Mouse (Mus musculus): ENCODE results near the gene Foxp1. TPM values are rescaled to one million over a fixed set of nuclear protein-coding genes. Genes with fewer than 3 reads are reported as not detected.
A peak's percentile ranks its signal among the peaks of the same experiment; 100 is the strongest.

The Foxp1 gene
- polyA plus RNA-seq, 1 experiment from 2014 or later = 38.0 TPM

DNA sequence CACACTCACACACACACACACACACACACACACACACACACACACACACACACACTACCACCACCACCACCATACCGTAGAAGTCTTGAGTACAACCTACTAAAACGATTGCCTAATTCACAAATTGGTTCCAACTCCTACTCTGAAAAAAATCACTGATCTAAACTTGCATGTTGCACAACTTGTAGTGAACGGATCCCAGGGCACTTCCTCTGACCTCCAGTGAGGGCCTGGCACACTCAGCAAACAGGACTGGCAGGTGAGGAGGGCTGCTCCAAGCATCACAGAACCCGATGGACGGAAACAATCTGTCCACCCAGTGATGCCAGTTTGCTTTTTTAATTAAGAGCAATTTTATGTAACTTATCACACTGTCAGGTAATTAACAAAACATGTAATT is 269.7 kb downstream of the Foxp1 start:
- no peak overlapping the region for H3K4me3 ChIP-seq (replicated peaks; ENCODE audit: low read depth, low read length)
- ATAC-seq (replicated peaks; ENCODE audit: low FRiP score, low read depth) (no peak), DNase-seq (ENCODE audit: low spot score) (no peak)
- H3K4me1 ChIP-seq (replicated peaks; ENCODE audit: insufficient read depth, low read length) = no peaks in the 10 kb centered on the region
- no peaks in the 10 kb centered on the region for H3K27me3 ChIP-seq (ENCODE audit: insufficient read depth, low read length)
- H3K9me3 ChIP-seq (replicated peaks; ENCODE audit: low read length) = no peaks in the 10 kb centered on the region
- H3K27ac ChIP-seq = no peak overlapping the region
- no peaks in the 10 kb centered on the region for H3K36me3 ChIP-seq (ENCODE audit: insufficient read depth, low read length)
- WGBS = 75% methylated on average over 5 of the region's 5 CpGs
- TF ChIP-seq CTCF (IDR thresholded peaks at IDR 0.05; ENCODE audit: low read depth) = no peak
- no peak overlapping the region for H3K4me2 ChIP-seq (ENCODE audit: low read length)
- H3K9ac ChIP-seq (ENCODE audit: low read depth, low read length) = no peak overlapping the region

- no peaks in the 10 kb centered on the region for H3K27me3 ChIP-seq (ENCODE audit: insufficient read depth, low read length)
- H3K9me3 ChIP-seq (replicated peaks; ENCODE audit: low read length) = no peaks in the 10 kb centered on the region
- ATAC-seq (replicated peaks; ENCODE audit: low FRiP score, low read depth) = no peak
- H3K27ac ChIP-seq = no peak overlapping the region
- H3K4me3 ChIP-seq (replicated peaks; ENCODE audit: low read depth, low read length) = no peak overlapping the region
- no peaks in the 10 kb centered on the region for H3K36me3 ChIP-seq (ENCODE audit: insufficient read depth, low read length)
- WGBS = 92% methylated on average over 4 of the region's 4 CpGs
- H3K4me2 ChIP-seq (ENCODE audit: low read length) = no peak overlapping the region
- DNase-seq (ENCODE audit: low spot score) = no peak
- H3K4me1 ChIP-seq (replicated peaks; ENCODE audit: insufficient read depth, low read length) = no peaks in the 10 kb centered on the region
- TF ChIP-seq CTCF (IDR thresholded peaks at IDR 0.05; ENCODE audit: low read depth) = peak; percentile 30; the same call in 1 of the 2 replicates
- H3K9ac ChIP-seq (ENCODE audit: low read depth, low read length) = no peak overlapping the region
These were observed 270.6 kb downstream of the Foxp1 start for GRCm38 (mm10) chr6:99251924-99252323.

DNA sequence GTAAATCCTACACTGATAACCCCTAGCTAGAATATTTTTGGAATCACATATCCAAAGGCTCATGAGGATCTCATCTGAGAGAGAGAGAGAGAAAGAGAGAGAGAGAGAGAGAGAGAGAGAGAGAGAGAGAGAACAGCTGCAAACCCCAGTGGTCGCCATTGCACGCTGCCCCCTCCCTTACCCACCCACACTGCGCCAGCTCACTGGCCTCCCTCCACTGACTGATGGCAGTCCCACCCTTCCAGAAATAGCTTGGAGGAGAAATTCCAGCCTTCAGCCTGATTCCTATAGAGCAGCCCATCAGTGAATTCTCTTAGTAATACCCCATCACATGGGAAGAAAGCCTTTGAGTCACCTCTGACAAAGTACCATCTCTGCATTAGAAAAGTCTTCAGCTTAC is 271.3 kb downstream of the Foxp1 start:
- H3K36me3 ChIP-seq (ENCODE audit: insufficient read depth, low read length) = no peaks in the 10 kb centered on the region
- no peaks in the 10 kb centered on the region for H3K4me1 ChIP-seq (replicated peaks; ENCODE audit: insufficient read depth, low read length)
- no peak overlapping the region for H3K4me3 ChIP-seq (replicated peaks; ENCODE audit: low read depth, low read length)
- no peak overlapping the region for H3K9ac ChIP-seq (ENCODE audit: low read depth, low read length)
- no peak for TF ChIP-seq CTCF (IDR thresholded peaks at IDR 0.05; ENCODE audit: low read depth)
- H3K27ac ChIP-seq = no peak overlapping the region
- ATAC-seq (replicated peaks; ENCODE audit: low FRiP score, low read depth) (no peak), DNase-seq (ENCODE audit: low spot score) (no peak)
- no peaks in the 10 kb centered on the region for H3K27me3 ChIP-seq (ENCODE audit: insufficient read depth, low read length)
- no peak overlapping the region for H3K4me2 ChIP-seq (ENCODE audit: low read length)
- 89% methylated on average over 3 of the region's 3 CpGs for WGBS
- no peaks in the 10 kb centered on the region for H3K9me3 ChIP-seq (replicated peaks; ENCODE audit: low read length)

GRCm38 (mm10) chr6:99249496-99250030 is 273.0 kb downstream of the Foxp1 start:
- TF ChIP-seq CTCF (IDR thresholded peaks at IDR 0.05; ENCODE audit: low read depth) = no peak
- ATAC-seq (replicated peaks; ENCODE audit: low FRiP score, low read depth) = no peak
- Histone ChIP-seq H3K4me2 (ENCODE audit: low read length) (no peak overlapping the region), H3K4me1 (replicated peaks; ENCODE audit: insufficient read depth, low read length) (no peaks in the 10 kb centered on the region), H3K36me3 (ENCODE audit: insufficient read depth, low read length) (no peaks in the 10 kb centered on the region), H3K4me3 (replicated peaks; ENCODE audit: low read depth, low read length) (no peak overlapping the region), H3K27me3 (ENCODE audit: insufficient read depth, low read length) (no peaks in the 10 kb centered on the region), H3K9ac (ENCODE audit: low read depth, low read length) (no peak overlapping the region), H3K9me3 (replicated peaks; ENCODE audit: low read length) (no peaks in the 10 kb centered on the region), H3K27ac (no peak overlapping the region)
- 83% methylated on average over 5 of the region's 5 CpGs for WGBS
- DNase-seq (ENCODE audit: low spot score) = no peak

DNA sequence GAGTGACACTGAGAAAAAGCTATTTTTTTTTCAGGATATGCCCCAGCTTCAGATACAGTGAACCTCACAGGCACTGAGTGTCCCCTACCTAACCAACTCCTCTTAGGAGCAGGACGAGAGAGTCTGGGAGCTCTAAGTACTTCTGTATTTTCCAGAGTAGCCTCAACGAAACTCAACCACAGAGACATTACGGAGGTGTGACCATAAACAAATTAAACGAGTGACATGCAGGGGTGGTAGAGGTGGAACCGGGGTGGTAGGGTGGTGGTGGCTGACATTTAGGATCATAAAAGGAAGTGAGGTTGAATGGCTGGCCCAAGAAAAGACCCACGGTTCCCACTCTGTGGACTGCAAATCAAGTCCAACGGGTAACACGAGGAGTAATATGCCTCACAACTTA is 274.1 kb downstream of the Foxp1 start:
- no peak for ATAC-seq (replicated peaks; ENCODE audit: low FRiP score, low read depth)
- H3K9me3 ChIP-seq (replicated peaks; ENCODE audit: low read length) = no peaks in the 10 kb centered on the region
- no peak overlapping the region for H3K9ac ChIP-seq (ENCODE audit: low read depth, low read length)
- no peaks in the 10 kb centered on the region for H3K36me3 ChIP-seq (ENCODE audit: insufficient read depth, low read length)
- H3K27ac ChIP-seq = no peak overlapping the region
- no peaks in the 10 kb centered on the region for H3K4me1 ChIP-seq (replicated peaks; ENCODE audit: insufficient read depth, low read length)
- DNase-seq (ENCODE audit: low spot score) = no peak
- no peak for TF ChIP-seq CTCF (IDR thresholded peaks at IDR 0.05; ENCODE audit: low read depth)
- H3K4me3 ChIP-seq (replicated peaks; ENCODE audit: low read depth, low read length) = no peak overlapping the region
- no peaks in the 10 kb centered on the region for H3K27me3 ChIP-seq (ENCODE audit: insufficient read depth, low read length)
- WGBS = 56% methylated on average over 8 of the region's 8 CpGs
- H3K4me2 ChIP-seq (ENCODE audit: low read length) = no peak overlapping the region

DNA sequence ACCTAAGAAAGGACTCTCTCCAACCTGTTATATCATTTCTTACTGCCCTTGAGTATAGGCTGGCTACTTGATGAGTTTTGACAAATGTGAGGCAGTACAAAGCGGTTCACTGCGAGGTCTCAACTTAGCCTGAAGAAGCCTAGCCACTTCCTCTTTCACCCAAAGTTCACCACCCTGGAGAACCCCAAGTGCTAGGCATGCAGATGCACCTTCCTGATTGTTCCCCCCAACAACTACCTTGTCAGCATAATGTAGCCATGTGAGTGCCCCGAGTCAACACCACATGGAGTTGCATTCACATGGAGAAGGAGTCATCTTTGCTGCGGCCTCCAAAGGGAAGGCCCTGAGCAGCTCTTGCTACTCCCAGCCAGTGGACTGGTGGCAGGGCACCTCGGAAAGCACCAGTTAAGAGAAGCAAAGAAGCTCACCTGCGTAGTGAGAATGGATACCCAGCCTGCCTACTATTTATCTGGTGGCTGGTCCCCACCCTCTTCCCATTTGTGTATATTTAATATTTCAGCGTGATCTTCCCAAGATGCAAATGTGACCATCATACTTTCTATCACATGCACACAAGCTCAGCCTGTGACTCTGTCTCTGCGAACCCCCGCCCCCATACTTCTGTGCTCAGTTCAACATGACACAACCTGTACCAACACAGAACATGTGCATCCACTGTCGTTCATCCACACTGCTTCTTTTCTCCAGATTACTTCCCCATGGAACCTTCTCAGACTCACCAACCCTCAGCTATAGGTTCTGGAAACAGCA is 280.7 kb downstream of the Foxp1 start:
- 95% methylated on average over 10 of the region's 10 CpGs for WGBS
- TF ChIP-seq CTCF (IDR thresholded peaks at IDR 0.05; ENCODE audit: low read depth) = no peak
- H3K27me3 ChIP-seq (ENCODE audit: insufficient read depth, low read length) = no peaks in the 10 kb centered on the region

More for the DNA sequence above, 280.7 kb downstream of the Foxp1 start:
- no peaks in the 10 kb centered on the region for H3K4me1 ChIP-seq (replicated peaks; ENCODE audit: insufficient read depth, low read length)
- H3K4me3 ChIP-seq (replicated peaks; ENCODE audit: low read depth, low read length) = no peak overlapping the region
- no peak overlapping the region for H3K27ac ChIP-seq
- H3K9ac ChIP-seq (ENCODE audit: low read depth, low read length) = no peak overlapping the region
- H3K36me3 ChIP-seq (ENCODE audit: insufficient read depth, low read length) = no peaks in the 10 kb centered on the region
- DNase-seq (ENCODE audit: low spot score) (no peak), ATAC-seq (replicated peaks; ENCODE audit: low FRiP score, low read depth) (no peak)
- H3K9me3 ChIP-seq (replicated peaks; ENCODE audit: low read length) = no peaks in the 10 kb centered on the region
- H3K4me2 ChIP-seq (ENCODE audit: low read length) = no peak overlapping the region
